8 mouse cellular contexts compared by ENCODE assay signal in genomic region chr16:94370173-94370914, GRCm38 (mm10). TPM values are rescaled to one million over a fixed set of nuclear protein-coding genes. Genes with fewer than 3 reads are reported as not detected.
DNase-seq lines count a peak whose midpoint lies in the region; ATAC-seq lines count a peak whose summit lies in the region.

Gene Ttc3, plus strand, starts transcription at chr16:94370618.

- H3K27me3 ChIP-seq in heart, embryonic 13.5 days (replicated peaks): no peaks in the 10 kb centered on the region
- H3K27me3 ChIP-seq in liver, embryonic 12.5 days (replicated peaks): no peaks in the 10 kb centered on the region
- no peaks in the 10 kb centered on the region for H3K27me3 ChIP-seq in stomach, embryonic 15.5 days (replicated peaks)

- 0 out of 2 replicates have a peak, but pooled peaks cover 3% of the 10 kb centered on the region for H3K36me3 ChIP-seq in heart, embryonic 13.5 days
- no peaks in the 10 kb centered on the region; the same call in 1 of the 2 replicates for H3K36me3 ChIP-seq in liver, embryonic 12.5 days
- H3K36me3 ChIP-seq in stomach, embryonic 15.5 days: no peaks in the 10 kb centered on the region

- peak within 1 kb of the TSS; percentile 71 for H3K4me2 ChIP-seq in heart, embryonic 13.5 days
- peak within 1 kb of the TSS; percentile 100 for H3K4me2 ChIP-seq in liver, embryonic 12.5 days
- peak within 1 kb of the TSS; percentile 66 for H3K4me2 ChIP-seq in stomach, embryonic 15.5 days

- H3K27ac ChIP-seq in heart, embryonic 13.5 days (replicated peaks): peak within 1 kb of the TSS; percentile 94
- peak within 1 kb of the TSS; percentile 86 for H3K27ac ChIP-seq in liver, embryonic 12.5 days
- peak within 1 kb of the TSS; percentile 98 for H3K27ac ChIP-seq in stomach, embryonic 15.5 days

- peak within 1 kb of the TSS; percentile 94 for H3K9ac ChIP-seq in heart, embryonic 13.5 days
- H3K9ac ChIP-seq in liver, embryonic 12.5 days: peak within 1 kb of the TSS; percentile 85
- peak within 1 kb of the TSS; percentile 94 for H3K9ac ChIP-seq in stomach, embryonic 15.5 days

- peak; percentile 93 for DNase-seq in CD4-positive helper T cell, adult 2 months (ENCODE audit: low read depth, low spot score)
- DNase-seq in brain, embryonic 18.5 days (ENCODE audit: low read depth, low spot score): peak; percentile 96
- peak; percentile 97 for DNase-seq in kidney, postnatal 10 days
- DNase-seq in natural killer cell, adult 2 months (ENCODE audit: low spot score in 2 of 2): peak; percentile 80 to 87

- WGBS in heart, embryonic 13.5 days: under 1% methylated on average over 79 of the region's 79 CpGs
- under 1% methylated on average over 78 of the region's 79 CpGs for WGBS in liver, embryonic 12.5 days (ENCODE audit: insufficient replicate concordance)
- under 1% methylated on average over 78 of the region's 79 CpGs for WGBS in stomach, embryonic 15.5 days

- H3K9me3 ChIP-seq in heart, embryonic 13.5 days: no peaks in the 10 kb centered on the region
- H3K9me3 ChIP-seq in liver, embryonic 12.5 days (replicated peaks): no peaks in the 10 kb centered on the region
- no peaks in the 10 kb centered on the region for H3K9me3 ChIP-seq in stomach, embryonic 15.5 days

- peaks cover 38% of the 10 kb centered on the region for H3K4me1 ChIP-seq in heart, embryonic 13.5 days
- H3K4me1 ChIP-seq in liver, embryonic 12.5 days: peaks cover 40% of the 10 kb centered on the region
- H3K4me1 ChIP-seq in stomach, embryonic 15.5 days: peaks cover 7% of the 10 kb centered on the region; the same call in 1 of the 2 replicates

- peak; percentile 81 for ATAC-seq in erythroid progenitor cell, adult 5-6 weeks (replicated peaks; ENCODE audit: low FRiP score, poor library complexity, severe bottlenecking)
- ATAC-seq in heart, embryonic 13.5 days (ENCODE audit: extremely low read depth, insufficient number of reproducible peaks, low FRiP score, low TSS enrichment): peak; percentile 84
- ATAC-seq in liver, embryonic 12.5 days: peak; percentile 82
- ATAC-seq in stomach, embryonic 15.5 days (ENCODE audit: insufficient read depth, low FRiP score, low read depth): peak; percentile 82

- H3K4me3 ChIP-seq in heart, embryonic 13.5 days: peak within 1 kb of the TSS; percentile 70
- H3K4me3 ChIP-seq in liver, embryonic 12.5 days: peak within 1 kb of the TSS; percentile 87
- H3K4me3 ChIP-seq in stomach, embryonic 15.5 days (replicated peaks): peak within 1 kb of the TSS; percentile 93

RNA-seq across cellular contexts. Expression of gene Ttc3, which starts in this region (rescaled TPM):
- 7.5 and 14.8 TPM in 2 replicates for total RNA-seq in erythroid progenitor cell, adult 5-6 weeks (2015; ENCODE audit: low replicate concordance)
- 26.6 and 40.9 TPM in 2 replicates for total RNA-seq in erythroid progenitor cell, adult 5-6 weeks (2017; ENCODE audit: low replicate concordance)
- 158 and 164 TPM in 2 replicates for polyA plus RNA-seq in heart, embryonic 13.5 days (2015; fragmentation: Nextera tagmentation; extraction: Ambion mirVana)
- 43.7 and 46.7 TPM in 2 replicates for polyA plus RNA-seq in liver, embryonic 12.5 days (2016; fragmentation: Nextera tagmentation; extraction: Ambion mirVana)
- 177 and 183 TPM in 2 replicates for polyA plus RNA-seq in stomach, embryonic 15.5 days (2015; fragmentation: Nextera tagmentation; extraction: Ambion mirVana)

Comparison
In these comparisons a context has a peak if more than half of its experiments do, and no peak if none do; other contexts are left out.
1. Peak in every context shown above with its lines: DNase-seq, ATAC-seq, H3K4me3 ChIP-seq and H3K27ac ChIP-seq.